Mouse (Mus musculus) heart, adult 2 months (tissue): Measurements from ENCODE around the gene Dppa1. TPM values are rescaled to one million over a fixed set of nuclear protein-coding genes. Genes with fewer than 3 reads are reported as not detected.

ENCODE experiments used
- DNase-seq, 2 experiments: peaks; one replicate each; pipeline ENCODE4 v3.0.0; 2021
- H3K27ac ChIP-seq: fragments of 200-600 bp; 2 replicates; pipeline ENCODE4 v1.8.1; 2022
- H3K27me3 ChIP-seq: fragments of 200-500 bp; 2 replicates; pipeline ENCODE4 v1.6.1; 2012; ENCODE audit warnings: mild to moderate bottlenecking, low read length, inconsistent platforms, mixed read lengths; ENCODE audit not compliant: control insufficient read depth, insufficient read depth
- H3K36me3 ChIP-seq: fragments of 200-500 bp; 2 replicates; pipeline ENCODE4 v1.6.1; 2012; ENCODE audit warnings: low read length, inconsistent platforms; ENCODE audit not compliant: control insufficient read depth, insufficient read depth
- H3K4me1 ChIP-seq: fragments of 200-500 bp; 2 replicates; pipeline ENCODE4 v1.6.1; 2011; ENCODE audit warnings: low read length; ENCODE audit not compliant: control insufficient read depth, insufficient read depth
- H3K4me3 ChIP-seq: fragments of 200-600 bp; 2 replicates; pipeline ENCODE4 v1.8.1; 2022
- H3K79me2 ChIP-seq: fragments of 200-500 bp; replicated peaks from 2 replicates; pipeline ENCODE4 v1.6.1; 2012; ENCODE audit warnings: mild to moderate bottlenecking, inconsistent platforms, low read length, moderate library complexity, mixed read lengths; ENCODE audit not compliant: control insufficient read depth, insufficient read depth
- H3K9ac ChIP-seq: fragments of 200-500 bp; 2 replicates; pipeline ENCODE4 v1.6.1; 2012; ENCODE audit warnings: low read depth, mild to moderate bottlenecking, control low read depth, inconsistent platforms, low read length, mixed read lengths
- CTCF ChIP-seq: fragments of 200-600 bp; IDR thresholded peaks from 2 replicates; pipeline ENCODE4 v1.8.1; 2022; ENCODE audit warnings: antibody characterized with exemption, mild to moderate bottlenecking, moderate library complexity
- EP300 ChIP-seq: fragments of 200-500 bp; IDR thresholded peaks from 2 replicates; pipeline ENCODE4 v1.6.1; 2011; ENCODE audit warnings: low read depth, low read length, control low read depth; ENCODE audit not compliant: insufficient read depth
- POLR2A ChIP-seq: fragments of 200-500 bp; IDR thresholded peaks from 2 replicates; pipeline ENCODE4 v1.6.1; 2011; ENCODE audit warnings: mild to moderate bottlenecking, low read depth, low read length, control low read depth; ENCODE audit not compliant: insufficient read depth
- WGBS: fragments of 180-500 bp; shearing (Covaris S2); methylation state at CpG from one replicate; pipeline ENCODE4 v1.1.7; 2018; 5-methylcytosine and 5-hydroxymethylcytosine counted together
- intact Hi-C: fragments of 180-260 bp; cut with DNase I; formaldehyde crosslinking; loops from one replicate; pipeline ENCODE4 v1.15.1; 2025
- polyA plus RNA-seq: library from polyadenylated mRNA; depleted of rRNA; stranded (reverse); fragments of >200 nt; gene quantifications from 2 replicates; pipeline ENCODE4 v1.2.3, GENCODE M21; 2012
- total RNA-seq, 2 experiments: library from RNA; stranded (reverse); gene quantifications; 2 replicates each; pipeline ENCODE4 v1.2.3; 2021

Dppa1 gene
- total and polyA plus RNA-seq, 3 experiments: not detected

- H3K27ac ChIP-seq: no peak overlapping the region
- WGBS: 59% methylated on average over 2 of the region's 2 CpGs
- H3K9ac ChIP-seq: no peak overlapping the region
- DNase-seq: no peak
- no peak for TF ChIP-seq CTCF
- no peak for TF ChIP-seq POLR2A
- no peak for TF ChIP-seq EP300
- no peak overlapping the region for H3K4me3 ChIP-seq
- no peaks in the 10 kb centered on the region for H3K27me3 ChIP-seq
- H3K36me3 ChIP-seq: no peaks in the 10 kb centered on the region
- H3K4me1 ChIP-seq: no peaks in the 10 kb centered on the region
- no peaks in the 10 kb centered on the region for H3K79me2 ChIP-seq
- intact Hi-C loops: no loop called here
Observed at GRCm38 (mm10) chr11:46592416-46592815, 36.6 kb downstream of the Dppa1 start.

GRCm38 (mm10) chr11:46582741-46583140 is 46.3 kb downstream of the Dppa1 start:
- H3K4me3 ChIP-seq: no peak overlapping the region
- WGBS: 80% methylated on average over 5 of the region's 5 CpGs
- intact Hi-C loops: no loop called here
- no peak for TF ChIP-seq POLR2A
- no peak for TF ChIP-seq EP300
- no peak for TF ChIP-seq CTCF
- no peaks in the 10 kb centered on the region for H3K79me2 ChIP-seq
- DNase-seq: no peak
- no peaks in the 10 kb centered on the region for H3K36me3 ChIP-seq
- no peak overlapping the region for H3K9ac ChIP-seq
- H3K27me3 ChIP-seq: no peaks in the 10 kb centered on the region
- no peaks in the 10 kb centered on the region for H3K4me1 ChIP-seq
- no peak overlapping the region for H3K27ac ChIP-seq

GRCm38 (mm10) chr11:46580428-46580827 is 48.6 kb downstream of the Dppa1 start:
- TF ChIP-seq CTCF: no peak
- no peak for TF ChIP-seq POLR2A
- TF ChIP-seq EP300: no peak
- WGBS: 72% methylated on average over 3 of the region's 3 CpGs
- Histone ChIP-seq H3K9ac (no peak overlapping the region), H3K79me2 (no peaks in the 10 kb centered on the region), H3K4me1 (no peaks in the 10 kb centered on the region), H3K27me3 (no peaks in the 10 kb centered on the region), H3K36me3 (no peaks in the 10 kb centered on the region), H3K4me3 (no peak overlapping the region), H3K27ac (no peak overlapping the region)
- intact Hi-C loops: no loop called here
- no peak for DNase-seq

- intact Hi-C loops: no loop called here
- Histone ChIP-seq H3K36me3 (no peaks in the 10 kb centered on the region), H3K4me3 (no peak overlapping the region), H3K79me2 (no peaks in the 10 kb centered on the region), H3K27ac (no peak overlapping the region), H3K4me1 (no peaks in the 10 kb centered on the region), H3K27me3 (no peaks in the 10 kb centered on the region), H3K9ac (no peak overlapping the region)
- WGBS: 51% methylated on average over 5 of the region's 5 CpGs
- no peak for TF ChIP-seq CTCF
- TF ChIP-seq POLR2A: no peak
- no peak for TF ChIP-seq EP300
- DNase-seq: no peak
Observed at GRCm38 (mm10) chr11:46578771-46579281, 50.2 kb downstream of the Dppa1 start.

GRCm38 (mm10) chr11:46571327-46571726 is 57.7 kb downstream of the Dppa1 start, which contains the start of gene BC053393:
Gene BC053393, plus strand, starts transcription at chr11:46571536.
- Histone ChIP-seq H3K36me3 (no peaks in the 10 kb centered on the region), H3K4me3 (no peak within 1 kb of the TSS), H3K27ac (no peak within 1 kb of the TSS), H3K79me2 (no peaks in the 10 kb centered on the region), H3K9ac (no peak within 1 kb of the TSS), H3K27me3 (no peaks in the 10 kb centered on the region), H3K4me1 (no peaks in the 10 kb centered on the region)
- 17% methylated on average over 1 of the region's 1 CpGs for WGBS
- no peak for DNase-seq
- intact Hi-C loops: no loop called here
- TF ChIP-seq POLR2A (no peak), EP300 (no peak), CTCF (no peak)

GRCm38 (mm10) chr11:46569107-46569506 is 60.0 kb downstream of the Dppa1 start:
- 86% methylated on average over 1 of the region's 1 CpGs for WGBS
- Histone ChIP-seq H3K9ac (no peak overlapping the region), H3K79me2 (no peaks in the 10 kb centered on the region), H3K4me1 (no peaks in the 10 kb centered on the region), H3K27me3 (no peaks in the 10 kb centered on the region), H3K4me3 (no peak overlapping the region), H3K27ac (no peak overlapping the region), H3K36me3 (no peaks in the 10 kb centered on the region)
- no peak for DNase-seq
- intact Hi-C loops: no loop called here
- TF ChIP-seq EP300 (no peak), POLR2A (no peak), CTCF (no peak)
